Mouse (Mus musculus): ENCODE data around the gene Mettl4. TPM values are rescaled to one million over a fixed set of nuclear protein-coding genes. Genes with fewer than 3 reads are reported as not detected.
A peak's percentile ranks its signal among the peaks of the same experiment; 100 is the strongest.
"Not testable (repeated sequence)": the region's sequence is repeated elsewhere in the genome, so short reads cannot be mapped to it uniquely, and the experiment has no call there.

Gene Mettl4
- total and polyA plus RNA-seq, 3 experiments, result 3.0 to 8.4 (median 7.6) TPM

DNA sequence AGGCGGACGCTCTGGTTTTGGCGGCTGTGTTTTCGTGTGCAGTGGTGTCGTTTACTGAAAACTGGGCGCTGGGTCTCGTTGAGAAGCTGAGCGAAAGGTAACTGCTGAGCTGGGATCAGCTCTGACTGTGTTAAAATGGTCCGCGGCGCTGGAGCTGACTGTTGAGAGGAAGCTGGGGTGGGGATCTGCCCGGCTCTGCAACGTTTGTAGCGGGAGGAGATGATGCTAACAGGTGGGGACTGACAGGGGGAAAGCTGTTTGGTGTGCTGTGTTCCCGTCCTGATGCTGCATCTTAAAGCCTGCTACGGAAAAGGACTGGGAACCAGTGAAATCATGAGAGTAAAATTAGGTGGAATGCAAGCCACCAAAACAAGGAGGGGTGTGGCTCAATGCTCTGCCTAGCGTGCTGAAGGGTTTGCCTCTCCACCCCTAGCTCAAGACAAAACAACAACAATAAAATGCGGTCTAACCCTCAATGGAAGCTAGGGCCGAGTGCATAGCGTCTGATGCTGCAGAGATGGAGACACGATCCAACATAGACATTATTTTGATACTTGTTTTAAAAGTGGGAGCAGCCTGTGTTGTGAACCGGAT, 414 bp upstream of the Mettl4 start:
- Histone ChIP-seq H3K36me3 (ENCODE audit: control insufficient read depth, insufficient read depth, low read length) (peaks cover 2% of the 10 kb centered on the region; the same call in 1 of the 2 replicates), H3K9ac (ENCODE audit: low read depth, low read length) (no peak overlapping the region), H3K27me3 (ENCODE audit: control insufficient read depth, insufficient read depth, low read length) (no peaks in the 10 kb centered on the region), H3K79me2 (replicated peaks; ENCODE audit: control insufficient read depth, insufficient read depth, low read length) (no peaks in the 10 kb centered on the region), H3K27ac (no peak overlapping the region), H3K4me1 (ENCODE audit: control insufficient read depth, insufficient read depth, low read length) (peaks cover 1% of the 10 kb centered on the region), H3K4me3 (peak overlapping the region; percentile 71)
- TF ChIP-seq POLR2A (IDR thresholded peaks at IDR 0.05; ENCODE audit: insufficient read depth, low read depth, low read length), result no peak
- no peak for TF ChIP-seq EP300 (IDR thresholded peaks at IDR 0.05; ENCODE audit: insufficient read depth, low read depth, low read length)
- no peak for TF ChIP-seq CTCF (IDR thresholded peaks at IDR 0.05)
- DNase-seq, result no peak
- intact Hi-C loops (cut with DNase I), result no loop called here
- 1% methylated on average over 22 of the region's 22 CpGs for WGBS

DNA sequence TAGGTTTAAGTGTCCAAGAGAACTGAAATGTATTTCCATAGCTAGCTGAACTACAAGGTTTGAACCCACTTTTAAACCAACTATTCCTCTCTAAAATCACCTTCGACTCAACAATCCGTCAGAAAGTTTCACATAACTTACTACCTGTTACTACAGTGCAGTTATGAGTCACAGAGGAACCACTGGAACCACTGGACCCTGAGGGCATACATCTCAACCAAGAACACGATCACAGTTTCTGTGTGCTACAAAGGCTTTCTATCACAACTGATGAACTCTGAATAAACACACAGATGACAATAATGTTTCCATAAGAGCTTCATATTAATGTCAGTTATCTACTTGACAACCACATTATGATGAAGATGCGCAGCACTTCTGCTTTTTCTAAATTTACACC, 11.6 kb downstream of the Mettl4 start:
- Histone ChIP-seq H3K79me2 (replicated peaks; ENCODE audit: control insufficient read depth, insufficient read depth, low read length) (no peaks in the 10 kb centered on the region), H3K36me3 (ENCODE audit: control insufficient read depth, insufficient read depth, low read length) (no peaks in the 10 kb centered on the region), H3K9ac (ENCODE audit: low read depth, low read length) (no peak overlapping the region), H3K4me1 (ENCODE audit: control insufficient read depth, insufficient read depth, low read length) (no peaks in the 10 kb centered on the region), H3K27ac (no peak overlapping the region), H3K27me3 (ENCODE audit: control insufficient read depth, insufficient read depth, low read length) (no peaks in the 10 kb centered on the region), H3K4me3 (no peak overlapping the region)
- 92% methylated on average over 4 of the region's 4 CpGs for WGBS
- intact Hi-C loops (cut with DNase I), result no loop called here
- DNase-seq, result no peak
- TF ChIP-seq POLR2A (IDR thresholded peaks at IDR 0.05; ENCODE audit: insufficient read depth, low read depth, low read length) (no peak), EP300 (IDR thresholded peaks at IDR 0.05; ENCODE audit: insufficient read depth, low read depth, low read length) (no peak), CTCF (IDR thresholded peaks at IDR 0.05) (no peak)

DNA sequence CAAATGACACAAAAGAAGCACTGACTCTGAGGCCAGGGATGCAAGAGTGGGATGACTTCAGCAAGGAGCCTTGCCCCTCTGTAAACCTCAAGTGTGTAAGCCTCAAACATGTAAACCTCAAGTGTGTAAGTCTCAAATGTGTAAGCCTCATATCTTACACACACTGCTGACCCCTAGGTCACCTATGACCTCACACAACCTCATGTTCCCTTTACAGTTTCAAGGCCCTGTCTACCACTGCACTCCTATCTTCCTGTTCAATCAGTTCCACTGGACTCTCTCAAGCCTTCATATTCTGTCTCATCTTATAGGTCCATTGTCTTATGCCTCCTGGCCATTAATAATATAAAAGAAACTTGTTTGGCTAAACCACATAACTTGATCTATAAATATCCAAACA, 13.9 kb downstream of the Mettl4 start:
- H3K4me3 ChIP-seq, result no peak overlapping the region
- H3K4me1 ChIP-seq (ENCODE audit: control insufficient read depth, insufficient read depth, low read length), result no peaks in the 10 kb centered on the region
- no peak for TF ChIP-seq EP300 (IDR thresholded peaks at IDR 0.05; ENCODE audit: insufficient read depth, low read depth, low read length)
- TF ChIP-seq POLR2A (IDR thresholded peaks at IDR 0.05; ENCODE audit: insufficient read depth, low read depth, low read length), result no peak
- no peak for TF ChIP-seq CTCF (IDR thresholded peaks at IDR 0.05)
- H3K9ac ChIP-seq (ENCODE audit: low read depth, low read length), result no peak overlapping the region
- no peak for DNase-seq
- no peak overlapping the region for H3K27ac ChIP-seq
- H3K36me3 ChIP-seq (ENCODE audit: control insufficient read depth, insufficient read depth, low read length), result no peaks in the 10 kb centered on the region
- H3K79me2 ChIP-seq (replicated peaks; ENCODE audit: control insufficient read depth, insufficient read depth, low read length), result no peaks in the 10 kb centered on the region
- intact Hi-C loops (cut with DNase I), result no loop called here
- H3K27me3 ChIP-seq (ENCODE audit: control insufficient read depth, insufficient read depth, low read length), result no peaks in the 10 kb centered on the region

DNA sequence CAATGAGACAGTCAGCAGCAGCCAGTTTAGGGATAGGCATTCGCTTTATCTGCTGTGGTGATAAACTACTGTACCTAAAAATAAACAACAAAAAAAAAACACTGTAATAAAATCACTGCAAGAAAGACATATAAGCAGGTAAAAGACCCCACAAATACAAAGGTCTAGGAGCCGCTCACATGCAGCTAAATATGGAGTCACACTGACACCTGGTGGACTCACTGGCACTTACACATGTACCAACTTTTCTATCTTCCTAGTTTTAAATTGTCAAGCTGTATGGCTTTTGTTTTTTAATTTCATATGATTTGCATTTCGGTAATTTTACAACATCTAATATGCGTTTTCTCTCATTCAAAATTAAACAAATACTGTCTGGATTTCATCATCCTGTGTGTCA, 14.4 kb downstream of the Mettl4 start:
- DNase-seq, result no peak
- Histone ChIP-seq H3K79me2 (replicated peaks; ENCODE audit: control insufficient read depth, insufficient read depth, low read length) (no peaks in the 10 kb centered on the region), H3K27me3 (ENCODE audit: control insufficient read depth, insufficient read depth, low read length) (no peaks in the 10 kb centered on the region), H3K36me3 (ENCODE audit: control insufficient read depth, insufficient read depth, low read length) (no peaks in the 10 kb centered on the region), H3K4me3 (no peak overlapping the region), H3K4me1 (ENCODE audit: control insufficient read depth, insufficient read depth, low read length) (no peaks in the 10 kb centered on the region), H3K27ac (no peak overlapping the region), H3K9ac (ENCODE audit: low read depth, low read length) (no peak overlapping the region)
- 65% methylated on average over 4 of the region's 4 CpGs for WGBS
- intact Hi-C loops (cut with DNase I), result no loop called here
- no peak for TF ChIP-seq POLR2A (IDR thresholded peaks at IDR 0.05; ENCODE audit: insufficient read depth, low read depth, low read length)
- TF ChIP-seq CTCF (IDR thresholded peaks at IDR 0.05), result peak; percentile 59

DNA sequence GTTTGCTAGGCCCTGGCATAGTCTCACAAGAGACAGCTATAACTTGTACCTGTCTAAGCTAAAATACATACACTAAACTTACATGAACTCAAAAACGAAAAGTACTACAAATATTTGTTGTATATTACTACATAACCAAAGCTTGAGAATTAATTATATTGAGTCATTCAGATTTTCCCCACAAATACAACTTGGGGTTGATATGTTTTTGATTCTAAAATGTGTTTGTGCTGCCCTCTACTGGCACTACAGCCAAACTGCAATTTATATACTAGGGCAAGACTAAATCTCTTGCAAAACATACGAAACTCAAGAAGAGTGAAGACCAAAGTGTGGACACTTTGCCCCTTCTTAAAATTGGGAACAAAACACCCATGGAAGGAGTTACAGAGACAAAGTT, 19.4 kb downstream of the Mettl4 start:
- H3K27ac ChIP-seq; H3K9ac ChIP-seq (ENCODE audit: low read depth, low read length); H3K27me3 ChIP-seq (ENCODE audit: control insufficient read depth, insufficient read depth, low read length); H3K36me3 ChIP-seq (ENCODE audit: control insufficient read depth, insufficient read depth, low read length); intact Hi-C loops (cut with DNase I); H3K4me3 ChIP-seq; H3K79me2 ChIP-seq (replicated peaks; ENCODE audit: control insufficient read depth, insufficient read depth, low read length); DNase-seq; H3K4me1 ChIP-seq (ENCODE audit: control insufficient read depth, insufficient read depth, low read length): not testable (repeated sequence)
- 31% methylated on average over 2 of the region's 2 CpGs for WGBS
- TF ChIP-seq CTCF (IDR thresholded peaks at IDR 0.05), result peak; percentile 68

DNA sequence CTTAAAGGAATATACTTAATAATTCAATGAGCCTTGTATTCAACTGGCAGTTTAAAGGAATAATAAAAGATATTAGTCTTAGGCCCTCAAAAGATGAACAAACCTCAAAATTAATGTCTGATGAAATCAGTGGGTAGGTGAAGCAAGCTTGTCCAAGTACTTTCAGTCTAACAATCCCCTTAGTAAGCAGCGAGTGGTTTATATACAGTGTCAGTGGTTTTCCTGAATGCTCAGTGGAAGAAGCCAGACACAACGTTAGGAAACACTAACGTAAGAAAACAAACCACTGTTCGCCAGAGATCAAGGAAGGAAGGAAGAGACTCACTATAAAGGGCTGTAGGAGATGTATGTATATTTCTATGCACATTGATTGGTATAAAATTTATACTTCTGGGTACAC, 23.1 kb downstream of the Mettl4 start:
- H3K9ac ChIP-seq (ENCODE audit: low read depth, low read length), result no peak overlapping the region
- 69% methylated on average over 4 of the region's 4 CpGs for whole genome bisulfite sequencing
- H3K27ac ChIP-seq, result no peak overlapping the region
- intact Hi-C loops (cut with DNase I), result no loop called here
- H3K4me3 ChIP-seq, result no peak overlapping the region
- no peaks in the 10 kb centered on the region for H3K79me2 ChIP-seq (replicated peaks; ENCODE audit: control insufficient read depth, insufficient read depth, low read length)
- no peak for DNase-seq
- no peaks in the 10 kb centered on the region for H3K27me3 ChIP-seq (ENCODE audit: control insufficient read depth, insufficient read depth, low read length)
- H3K36me3 ChIP-seq (ENCODE audit: control insufficient read depth, insufficient read depth, low read length), result peaks cover 3% of the 10 kb centered on the region; the same call in 1 of the 2 replicates
- TF ChIP-seq CTCF (IDR thresholded peaks at IDR 0.05) (no peak), EP300 (IDR thresholded peaks at IDR 0.05; ENCODE audit: insufficient read depth, low read depth, low read length) (no peak), POLR2A (IDR thresholded peaks at IDR 0.05; ENCODE audit: insufficient read depth, low read depth, low read length) (no peak)
- no peaks in the 10 kb centered on the region for H3K4me1 ChIP-seq (ENCODE audit: control insufficient read depth, insufficient read depth, low read length)
